Mouse (Mus musculus): Measurements from ENCODE around the gene Il3ra.
A peak's percentile ranks its signal among the peaks of the same experiment; 100 is the strongest.

Gene Il3ra

DNA sequence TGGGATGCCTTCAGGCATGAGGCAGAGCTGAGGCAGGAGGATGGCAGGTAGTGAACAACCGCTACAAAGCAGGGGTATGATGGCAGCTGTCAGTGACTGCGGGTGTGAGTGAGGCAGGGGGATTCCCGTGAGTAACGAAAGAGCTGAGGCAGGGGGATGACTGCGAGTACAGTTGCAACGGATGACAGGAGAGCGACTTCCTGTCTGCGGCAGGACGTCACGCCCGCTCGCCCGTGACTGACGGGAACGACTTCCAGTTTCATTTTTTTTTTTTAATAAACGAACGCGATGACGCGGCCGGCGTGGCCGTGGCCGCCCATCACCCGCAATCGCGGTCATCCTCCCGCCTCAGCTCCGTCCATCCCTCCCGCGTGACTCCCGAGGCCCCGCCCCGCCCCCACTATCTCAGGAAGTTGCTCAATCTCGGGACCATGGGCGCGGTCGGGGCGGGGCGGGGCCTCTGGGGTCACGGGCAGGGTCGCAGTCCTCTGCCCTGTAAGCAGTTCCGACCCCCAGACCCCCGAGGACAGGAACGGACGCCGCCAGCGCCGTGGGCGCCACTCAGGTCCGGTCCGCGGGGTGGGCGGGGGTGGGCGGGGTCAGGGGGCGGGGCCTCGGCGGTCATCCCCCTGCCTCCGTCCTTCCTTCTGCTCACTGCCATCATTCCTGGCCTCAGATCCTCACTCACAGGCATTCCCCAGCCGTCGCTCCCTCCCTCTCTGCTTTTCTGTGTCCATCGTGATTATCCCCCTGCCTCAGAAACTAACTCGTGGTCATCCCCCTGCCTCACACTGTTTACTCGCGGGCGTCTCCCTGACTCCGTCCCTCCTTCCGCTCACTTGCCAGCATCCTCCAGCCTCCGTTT lies at the start of gene Il3ra:
Il3ra (plus strand) TSS at position 328 of the 865 bp plus-strand sequence.
- peak; percentile 96 for DNase-seq (ENCODE audit: low read depth)

DNA sequence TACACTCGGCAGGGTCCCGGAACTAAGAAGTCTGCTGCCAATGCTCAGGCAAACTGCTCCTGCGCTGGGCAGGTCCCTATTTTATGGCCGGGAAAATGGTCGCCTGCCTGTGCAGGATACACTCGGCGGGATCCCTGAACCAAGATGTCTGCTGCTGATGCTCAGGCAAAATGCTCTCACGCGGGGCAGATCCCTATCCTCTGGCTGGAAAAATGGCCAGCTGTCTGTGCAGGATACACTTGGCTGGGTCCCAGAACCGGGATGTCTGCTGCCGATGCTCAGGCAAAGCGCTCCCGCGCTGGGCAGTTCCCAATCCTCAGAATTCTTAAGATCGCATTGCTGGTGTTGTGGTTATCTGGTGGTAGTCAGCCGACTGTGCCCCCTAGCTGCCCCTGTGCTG lies 37.1 kb upstream of the Il3ra start:
- no peak for DNase-seq (ENCODE audit: low read depth)

DNA sequence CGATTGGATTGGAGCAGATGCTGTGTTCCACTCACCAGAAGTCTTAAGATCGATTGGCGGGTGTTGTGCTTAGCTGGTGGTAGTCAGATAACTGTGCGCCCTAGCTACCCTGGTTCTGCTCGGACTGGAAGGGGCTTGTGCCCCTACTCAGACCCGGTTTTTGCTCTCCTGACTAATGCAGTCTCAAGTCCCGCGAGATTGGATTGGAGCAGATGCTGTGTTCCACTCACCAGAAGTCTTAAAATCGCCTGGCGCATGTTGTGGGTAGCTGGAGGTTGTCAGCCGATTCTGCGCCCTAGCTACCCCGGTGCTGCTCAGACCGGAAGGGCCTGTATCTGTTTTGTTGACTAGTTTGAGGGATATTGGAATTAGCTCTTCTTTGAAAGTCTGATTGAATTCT lies 36.7 kb upstream of the Il3ra start:
- DNase-seq (ENCODE audit: low read depth): no peak

DNA sequence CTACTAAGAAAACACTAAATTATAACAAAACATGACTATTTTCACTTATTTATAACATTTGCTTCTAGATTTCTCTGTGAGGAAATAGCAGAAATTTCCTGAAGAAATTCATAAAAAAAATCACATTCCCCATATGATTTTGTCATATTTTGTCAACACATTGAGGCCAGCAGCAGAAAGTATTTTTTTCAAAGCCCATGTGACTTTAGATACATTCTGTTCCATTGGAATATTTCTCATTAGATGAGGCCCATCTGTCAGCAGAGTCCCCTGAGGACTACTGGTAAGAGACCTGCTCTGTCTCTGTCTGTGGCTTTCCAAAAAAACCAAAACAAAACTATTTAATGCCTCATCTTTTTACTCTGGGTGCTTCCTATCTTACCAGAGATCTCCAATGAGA lies 23.5 kb upstream of the Il3ra start, which contains the start of gene Olfr31:
Olfr31 (plus strand) TSS at position 301 of the 400 bp plus-strand sequence.
- DNase-seq (ENCODE audit: low read depth): no peak

DNA sequence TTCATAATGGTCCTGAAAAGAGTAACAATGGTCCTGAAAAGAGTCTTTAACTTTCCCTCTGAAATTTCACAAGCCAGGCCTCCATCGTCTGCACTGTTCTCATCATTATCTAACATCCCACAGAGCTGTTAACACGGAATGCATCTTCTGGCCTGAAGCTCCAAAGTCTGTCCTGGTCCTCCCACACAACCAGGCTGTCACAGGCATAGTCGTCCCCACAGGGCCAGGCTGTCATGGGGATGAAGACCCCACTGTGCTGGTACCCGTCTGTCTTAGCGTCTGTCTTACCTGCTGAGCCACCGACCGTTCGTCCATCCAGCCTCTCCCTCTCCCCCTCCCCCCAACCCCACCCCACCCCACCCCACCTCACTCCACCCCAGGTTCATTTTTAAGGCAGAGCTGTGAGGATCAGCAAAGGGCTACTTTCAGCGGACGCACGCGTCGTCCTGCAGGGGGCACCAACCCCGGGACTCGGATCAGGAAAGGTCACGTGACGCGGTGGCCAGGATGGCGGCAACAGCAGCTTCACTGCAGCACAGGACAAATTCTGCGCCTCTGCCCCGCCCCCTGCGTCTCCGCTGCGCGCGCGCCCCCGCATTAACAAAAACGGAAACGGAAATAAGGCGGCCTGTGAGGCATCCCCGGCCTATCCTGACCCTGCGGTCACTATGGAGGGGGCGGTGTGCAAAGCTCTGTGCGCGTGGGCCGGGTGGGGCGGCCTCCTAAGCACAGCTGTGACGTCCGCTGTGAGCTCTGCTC lies 783 bp upstream of the Il3ra start:
- peak; percentile 96 for DNase-seq (ENCODE audit: low read depth)

DNA sequence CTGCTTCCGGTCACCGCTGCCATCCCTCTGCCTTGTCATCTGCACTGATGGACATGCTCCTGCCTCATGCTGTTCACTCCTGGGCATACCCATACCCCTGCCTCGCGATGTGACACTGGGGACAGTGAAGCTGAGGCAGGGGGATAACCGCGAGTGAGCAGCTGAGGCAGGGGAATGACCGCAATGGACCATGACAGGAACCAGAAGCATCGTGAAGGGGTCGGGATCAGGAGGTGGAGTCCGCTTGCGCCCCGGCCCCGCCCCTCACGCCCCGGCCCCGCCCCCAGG lies 682 bp downstream of the Il3ra start:
- DNase-seq (ENCODE audit: low read depth): no peak

DNA sequence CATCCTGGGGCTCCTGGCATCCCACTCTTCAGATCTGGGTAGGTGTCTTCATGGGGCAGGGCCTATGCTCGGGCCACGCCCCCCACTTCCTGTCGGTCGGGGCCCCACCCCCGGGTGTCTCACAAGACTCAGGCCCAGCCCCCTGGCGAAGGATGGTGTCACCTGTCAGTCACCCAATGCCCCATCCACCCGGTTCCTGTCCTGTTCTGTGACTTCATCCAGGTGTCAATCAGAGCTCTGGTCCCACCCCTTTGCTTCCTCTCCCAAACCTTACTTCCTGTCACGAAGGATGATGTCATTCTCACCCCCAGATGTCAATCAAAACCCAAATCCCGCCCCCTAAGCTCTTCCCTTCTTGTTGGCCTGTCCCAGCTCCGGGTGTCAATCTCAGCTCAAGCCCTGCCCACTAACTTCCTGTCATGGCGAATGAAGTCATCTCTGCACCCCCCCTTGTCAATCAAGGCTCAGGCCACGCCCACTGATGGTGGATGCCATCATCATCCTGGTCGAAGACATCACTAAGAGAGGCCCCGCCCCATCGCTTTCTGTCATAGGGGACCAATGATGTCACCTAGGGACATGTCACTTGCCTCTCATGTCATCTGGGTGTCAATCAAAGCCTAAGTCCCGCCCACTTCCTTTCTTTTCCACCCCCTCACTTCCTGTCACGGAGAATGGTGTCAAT lies 1.2 kb downstream of the Il3ra start:
- peak; percentile 78 for DNase-seq (ENCODE audit: low read depth)

DNA sequence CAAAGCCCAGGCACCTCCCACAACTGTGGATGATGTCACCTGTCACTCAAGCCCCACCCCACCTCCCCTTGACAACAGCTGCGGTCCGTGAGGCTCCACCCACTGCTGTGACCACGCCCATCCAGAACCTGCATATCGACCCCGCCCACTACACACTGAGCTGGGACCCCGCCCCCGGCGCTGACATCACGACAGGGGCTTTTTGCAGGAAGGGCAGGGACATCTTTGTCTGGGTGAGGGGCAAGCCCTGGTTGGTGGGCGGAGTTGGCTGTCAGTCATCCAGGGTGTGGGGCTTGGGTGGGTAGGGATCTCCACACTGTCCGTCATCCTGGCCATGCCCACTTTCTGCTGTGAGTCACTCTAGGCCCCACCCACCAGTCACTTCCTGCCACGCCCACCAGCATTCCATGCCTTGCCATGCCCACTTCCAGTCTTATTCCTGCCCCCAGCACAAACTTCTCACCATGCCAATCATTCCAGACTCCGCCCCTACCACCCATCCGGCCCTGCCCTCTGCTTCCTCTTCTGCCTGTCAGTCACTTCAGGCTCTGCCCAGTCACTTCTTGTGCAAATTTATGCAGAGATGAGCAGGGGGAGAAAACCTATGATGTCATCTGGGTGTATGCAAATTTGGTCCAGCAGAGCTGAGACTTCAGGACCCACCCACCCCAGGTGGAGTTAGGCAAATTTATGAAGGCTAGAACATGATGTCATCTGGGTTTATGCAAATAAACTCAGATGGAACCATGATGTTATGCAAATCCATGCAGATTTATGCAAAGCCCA lies 2.0 kb downstream of the Il3ra start:
- DNase-seq (ENCODE audit: low read depth): peak; percentile 80

DNA sequence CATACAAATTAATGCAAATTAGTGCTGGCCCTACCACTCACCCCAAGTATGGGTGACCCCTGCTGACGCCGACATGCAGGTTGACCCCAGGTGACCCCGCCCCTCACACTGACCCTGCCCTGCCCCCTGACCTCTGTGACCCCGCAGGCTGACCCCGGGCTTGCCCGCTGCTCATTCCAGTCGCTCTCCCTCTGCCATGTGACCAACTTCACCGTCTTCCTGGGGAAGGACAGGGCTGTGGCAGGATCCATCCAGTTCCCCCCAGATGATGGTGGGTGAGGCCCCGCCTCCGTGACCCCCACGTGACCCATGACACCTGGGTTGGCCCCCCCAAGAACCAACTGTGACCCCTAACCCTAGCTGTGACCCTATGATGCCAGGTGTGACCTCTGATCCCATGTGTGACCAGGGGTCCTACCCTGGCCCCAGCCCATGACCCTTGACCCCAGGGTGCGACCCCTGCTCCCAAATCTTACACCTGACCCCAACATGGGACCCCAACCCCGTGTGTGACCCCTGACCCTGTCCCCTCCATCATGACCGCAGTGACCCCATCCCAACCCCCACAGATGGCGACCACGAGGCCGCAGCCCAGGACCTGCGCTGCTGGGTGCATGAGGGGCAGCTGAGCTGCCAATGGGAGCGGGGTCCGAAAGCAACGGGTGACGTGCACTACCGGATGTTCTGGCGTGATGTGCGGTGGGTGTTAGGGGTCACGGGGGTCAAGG lies 2.8 kb downstream of the Il3ra start:
- no peak for DNase-seq (ENCODE audit: low read depth)

DNA sequence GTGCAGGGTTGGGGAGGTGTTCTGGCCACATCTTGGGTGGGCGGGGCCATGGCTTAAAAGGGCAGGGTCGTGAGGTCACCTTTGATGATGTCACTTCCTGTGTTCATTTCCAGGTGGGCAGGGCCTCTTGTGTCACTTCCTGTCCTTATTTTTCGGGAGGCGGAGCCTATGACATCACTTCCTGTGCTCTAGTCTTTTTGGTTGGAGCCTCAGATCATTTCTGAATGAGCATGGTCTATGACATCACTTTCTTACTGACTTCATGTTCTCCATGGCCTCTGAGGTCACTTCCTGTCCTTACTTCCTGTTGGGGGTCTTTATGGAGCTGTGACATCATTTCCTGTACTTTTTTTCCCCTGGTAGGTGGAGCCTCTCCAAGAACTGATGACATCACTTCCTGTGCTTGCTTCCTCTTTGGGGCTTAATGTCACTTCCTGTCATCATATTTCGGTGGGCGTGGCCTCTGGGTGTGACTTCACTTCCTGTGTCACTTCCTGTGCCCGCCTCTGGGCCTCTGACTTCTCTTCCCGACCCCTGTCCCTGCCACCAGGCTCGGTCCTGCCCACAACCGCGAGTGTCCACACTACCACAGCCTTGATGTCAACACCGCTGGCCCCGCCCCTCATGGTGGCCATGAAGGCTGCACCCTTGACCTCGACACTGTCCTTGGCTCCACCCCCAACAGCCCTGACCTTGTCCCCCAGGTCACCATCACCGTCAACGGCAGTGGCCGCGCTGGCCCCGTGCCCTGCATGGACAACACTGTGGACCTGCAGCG lies 3.6 kb downstream of the Il3ra start:
- peak; percentile 80 for DNase-seq (ENCODE audit: low read depth)

DNA sequence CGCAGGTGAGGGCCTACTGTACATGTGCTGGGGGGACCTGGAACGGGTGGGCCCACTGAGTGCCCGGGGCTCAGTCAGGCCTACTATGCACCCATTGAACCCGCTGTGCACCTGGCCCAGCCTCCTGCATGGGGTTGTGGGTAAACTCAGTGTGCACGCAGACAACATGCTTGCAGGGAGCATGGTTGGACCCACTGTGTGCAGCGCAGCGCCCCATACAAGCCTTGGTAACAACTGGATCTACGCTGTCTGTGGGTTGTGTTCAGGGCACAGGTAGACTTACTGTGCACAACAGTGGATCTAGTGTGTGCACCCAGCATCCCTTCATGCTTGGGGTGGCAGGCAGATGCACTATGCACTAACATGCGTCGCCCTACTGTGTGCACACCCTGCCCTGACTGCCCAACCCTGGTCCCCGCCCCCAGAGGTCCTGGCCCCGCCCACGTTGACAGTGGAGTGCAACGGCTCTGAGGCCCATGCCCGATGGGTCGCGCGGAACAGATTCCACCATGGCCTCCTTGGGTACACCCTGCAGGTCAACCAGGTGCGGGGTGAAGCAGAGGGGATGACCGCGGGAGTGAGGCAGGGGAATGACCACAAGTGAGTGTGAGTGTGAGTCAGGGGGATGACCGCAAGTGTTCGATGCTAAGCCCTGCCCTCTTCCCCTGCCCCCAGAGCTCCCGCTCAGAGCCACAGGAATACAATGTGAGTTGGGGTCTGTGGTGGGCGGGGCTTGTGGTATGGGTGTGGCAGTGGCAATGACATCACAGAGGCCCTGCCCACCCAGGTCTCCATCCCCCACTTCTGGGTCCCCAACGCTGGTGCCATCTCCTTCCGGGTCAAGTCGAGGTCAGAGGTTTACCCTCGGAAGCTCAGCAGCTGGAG lies 4.4 kb downstream of the Il3ra start:
- peak; percentile 46 for DNase-seq (ENCODE audit: low read depth)

DNA sequence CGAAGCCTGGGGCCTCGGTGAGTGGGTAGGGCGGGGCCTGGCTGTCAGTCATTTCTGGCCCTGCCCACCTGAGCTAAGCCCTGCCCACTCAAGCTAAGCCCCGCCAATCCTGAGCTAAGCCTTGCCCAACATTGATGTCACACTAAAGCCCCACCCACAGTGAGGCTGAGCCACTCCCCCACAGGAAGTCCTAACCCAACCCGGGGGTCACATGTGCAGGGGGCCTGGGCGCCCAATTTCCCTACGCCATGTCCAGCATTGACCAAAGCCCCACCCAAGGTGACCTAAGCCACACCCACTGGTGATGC lies 5.0 kb downstream of the Il3ra start:
- no peak for DNase-seq (ENCODE audit: low read depth)

DNA sequence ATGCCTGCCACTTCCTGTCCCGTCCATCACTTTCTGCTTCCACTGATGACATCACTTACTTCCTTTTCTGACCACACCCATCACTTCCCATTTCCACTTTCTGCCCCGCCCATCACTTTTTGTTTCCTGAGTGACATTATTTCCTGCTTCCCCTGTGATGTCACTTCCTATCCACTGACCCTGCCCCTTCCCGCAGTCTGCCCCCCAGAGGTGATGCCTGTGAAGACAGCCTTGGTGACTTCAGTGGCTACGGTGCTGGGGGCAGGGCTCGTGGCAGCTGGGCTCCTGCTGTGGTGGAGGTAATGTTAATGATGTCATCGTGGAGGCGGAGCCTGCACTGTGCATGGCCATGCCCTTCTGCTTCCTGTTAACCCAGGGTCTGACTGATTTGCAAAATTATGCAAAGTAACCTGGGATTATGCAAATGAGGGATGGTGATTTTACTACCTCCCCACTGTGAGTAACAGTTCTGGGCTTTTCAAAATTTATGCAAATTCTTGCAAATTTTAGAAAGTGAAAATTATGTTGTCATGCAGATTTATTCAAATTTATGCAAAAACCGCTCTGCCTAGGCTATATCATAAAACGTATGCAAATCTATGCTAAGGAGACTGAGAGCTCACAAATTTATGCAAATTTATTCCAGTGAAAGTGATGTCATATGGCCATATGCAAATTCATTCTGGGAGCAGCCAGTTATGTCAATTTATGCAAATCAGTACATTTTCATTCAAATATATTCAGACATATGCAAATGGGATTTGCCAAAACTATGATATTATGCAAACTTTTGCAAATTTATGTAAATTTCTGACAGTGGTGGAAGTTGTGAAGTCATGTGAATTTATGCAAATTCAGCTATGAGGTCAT lies 5.9 kb downstream of the Il3ra start:
- peak; percentile 63 for DNase-seq (ENCODE audit: low read depth)

DNA sequence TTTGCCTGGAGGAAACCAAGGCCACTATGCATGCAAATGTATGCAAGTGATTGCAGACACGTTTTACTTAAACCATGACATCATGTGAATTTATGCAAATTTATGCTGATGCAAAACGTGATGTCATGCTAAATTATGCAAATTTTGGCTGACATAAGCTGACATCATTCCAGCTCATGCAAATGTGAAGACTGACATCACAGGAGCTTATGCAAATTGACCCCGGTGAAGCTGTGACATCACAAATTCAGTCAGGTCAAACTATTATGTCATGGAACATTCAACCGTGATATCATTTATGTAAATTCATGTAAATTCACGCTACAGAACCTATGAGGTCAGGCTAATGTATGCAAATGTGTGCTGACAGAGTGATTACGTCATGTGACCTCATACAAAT lies 6.5 kb downstream of the Il3ra start:
- DNase-seq (ENCODE audit: low read depth): peak; percentile 68

DNA sequence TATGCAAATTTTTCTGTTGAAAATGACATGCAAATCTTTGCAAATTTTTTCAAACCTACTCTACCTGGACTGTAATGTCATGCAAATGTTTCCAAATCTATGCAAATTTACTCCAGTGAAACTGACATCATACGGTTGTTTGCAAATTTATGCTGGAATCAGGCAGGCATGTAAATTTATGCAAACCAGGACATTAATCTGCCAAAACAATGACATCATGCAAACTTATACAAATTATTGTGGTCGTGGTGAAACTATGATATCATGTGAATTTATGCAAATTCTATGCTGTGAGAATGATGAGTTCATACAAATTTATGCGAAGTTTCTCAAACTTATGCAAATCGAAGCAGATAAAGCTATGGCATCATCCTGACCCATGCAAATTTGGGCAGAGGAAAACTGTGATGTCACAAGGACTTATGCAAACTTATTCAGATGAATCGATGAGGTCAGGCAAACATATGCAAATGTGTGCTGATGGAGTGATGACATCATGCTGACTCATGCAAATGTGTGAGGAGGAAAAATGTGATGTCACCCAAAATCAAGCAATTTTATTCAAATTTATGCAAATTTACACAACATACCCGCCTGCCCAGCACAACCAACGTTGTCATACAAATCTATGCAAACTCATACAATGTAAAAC lies 7.1 kb downstream of the Il3ra start:
- peak; percentile 56 for DNase-seq (ENCODE audit: low read depth)

DNA sequence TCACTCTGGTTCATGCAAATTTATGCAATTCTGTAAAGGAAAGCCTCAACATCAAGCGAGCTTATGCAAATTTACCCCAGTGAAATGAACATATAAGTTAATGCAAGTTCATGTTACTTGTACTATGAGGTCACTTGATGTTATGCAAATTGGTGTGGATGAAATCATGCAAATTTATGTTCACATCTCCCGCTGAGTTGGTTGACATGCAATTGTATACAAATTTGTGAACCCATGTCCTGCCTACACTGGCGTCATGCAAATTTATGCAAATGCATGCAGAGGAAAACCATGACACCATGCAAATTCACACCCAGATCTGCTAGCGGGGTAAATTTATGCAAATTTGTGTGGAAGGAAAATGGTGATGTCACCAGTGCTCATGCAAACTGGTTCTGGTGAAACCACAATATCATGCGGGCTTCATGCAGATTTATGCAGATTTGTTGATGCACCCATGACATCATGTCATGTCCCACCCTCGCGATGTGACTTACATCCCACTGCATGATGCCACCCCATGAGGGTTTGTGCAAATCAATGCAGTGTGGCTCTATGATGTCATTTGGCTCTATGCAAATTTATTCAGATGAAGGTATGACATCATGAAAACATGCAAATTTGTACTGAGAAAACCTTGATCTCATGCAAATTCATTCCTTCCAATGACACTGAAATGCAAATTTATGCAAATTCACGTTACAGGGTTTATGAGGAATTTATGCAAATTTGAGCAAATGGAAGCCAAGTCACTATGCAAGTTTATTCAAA lies 7.8 kb downstream of the Il3ra start:
- peak; percentile 46 for DNase-seq (ENCODE audit: low read depth)
